Mouse (Mus musculus) cerebellum, adult 8-10 months (tissue): ENCODE results near the gene Slc16a5.
A peak's percentile ranks its signal among the peaks of the same experiment; 100 is the strongest.

ENCODE experiments used
- DNase-seq: peaks from one replicate; pipeline ENCODE4 v3.0.0; 2022

Gene Slc16a5

GRCm38 (mm10) chr11:115462243-115462891 is at the start of gene Slc16a5:
TSS of gene Slc16a5 (plus strand) at chr11:115462474.
- DNase-seq = no peak

DNA sequence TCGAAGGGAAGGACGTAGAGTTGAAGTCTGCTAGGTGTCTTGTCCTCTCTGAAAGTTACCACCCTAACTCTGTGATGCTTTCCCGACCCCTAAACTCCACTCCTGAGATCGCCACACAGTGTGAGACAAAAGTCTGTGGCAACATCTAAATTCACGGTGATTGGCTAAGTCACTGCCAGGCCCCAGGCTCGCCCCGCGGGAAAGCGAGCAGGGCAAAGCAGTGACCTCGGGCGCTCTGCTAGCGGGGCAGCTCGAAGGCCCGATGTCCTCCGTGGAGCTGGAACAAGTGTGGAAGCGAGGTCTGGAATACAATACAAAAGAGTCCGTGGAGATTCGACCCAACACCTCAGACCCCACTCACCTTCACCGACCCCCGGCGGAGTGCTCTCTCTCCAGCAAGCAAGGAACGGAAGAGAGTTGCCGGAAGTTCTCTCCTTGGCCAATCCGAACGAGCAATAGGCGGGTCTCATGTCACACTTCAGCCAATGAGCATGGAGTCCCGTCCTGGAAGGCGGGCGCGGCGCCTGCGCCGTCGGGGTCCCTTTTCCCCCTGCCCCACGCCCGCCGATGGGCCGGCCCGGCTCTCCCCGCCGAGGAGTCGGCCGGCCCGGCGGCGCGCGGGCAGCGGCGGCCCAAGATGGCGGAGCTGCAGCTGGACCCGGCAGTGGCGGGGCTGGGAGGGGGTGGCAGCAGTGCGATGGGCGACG is 42.6 kb upstream of the Slc16a5 start, which contains the start of the genes Atp5h and Kctd2:
Gene Atp5h (minus strand): TSS at position 432 of the 707 bp plus-strand sequence.
Gene Kctd2 (plus strand): TSS at position 598 of the 707 bp plus-strand sequence.
- DNase-seq = peak; percentile 94

DNA sequence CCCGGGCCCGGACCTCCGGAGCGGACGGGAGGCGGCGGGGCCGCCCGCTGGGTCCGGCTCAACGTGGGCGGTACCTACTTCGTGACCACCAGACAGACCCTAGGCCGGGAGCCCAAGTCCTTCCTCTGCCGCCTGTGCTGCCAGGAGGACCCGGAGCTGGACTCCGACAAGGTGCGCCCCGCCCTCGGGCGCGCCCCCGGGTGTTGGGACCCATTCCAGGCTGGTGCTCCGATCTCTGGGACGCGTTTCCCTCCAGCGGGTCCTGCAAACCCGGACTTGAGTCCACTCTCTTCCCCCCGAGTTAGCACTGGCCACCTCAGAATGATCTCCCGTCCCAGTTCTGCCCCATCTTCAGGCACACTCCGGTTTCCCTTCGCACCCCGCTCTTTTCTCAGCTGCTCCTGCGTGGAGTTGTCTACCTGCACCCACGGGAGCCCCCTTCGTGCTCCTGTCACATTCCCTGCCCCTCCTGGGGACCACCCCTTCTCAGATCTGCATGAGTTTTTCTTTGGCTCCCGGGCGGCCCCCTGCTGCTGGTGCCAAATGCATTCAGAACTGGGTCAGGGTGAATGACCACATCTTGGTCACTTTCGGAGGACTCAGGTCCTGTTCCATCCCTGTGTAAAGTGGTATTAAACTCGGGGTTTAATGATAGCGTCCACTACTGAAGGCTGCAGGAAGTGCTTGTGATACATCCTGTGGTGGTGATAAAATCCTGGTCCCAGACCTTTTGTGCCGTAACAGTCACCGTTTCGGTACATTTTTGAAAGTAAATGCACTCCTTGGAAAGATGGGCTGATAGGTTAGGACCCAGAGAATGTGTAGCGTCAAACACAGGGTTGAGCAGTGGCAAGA is 41.7 kb upstream of the Slc16a5 start:
- peak; percentile 73 for DNase-seq

DNA sequence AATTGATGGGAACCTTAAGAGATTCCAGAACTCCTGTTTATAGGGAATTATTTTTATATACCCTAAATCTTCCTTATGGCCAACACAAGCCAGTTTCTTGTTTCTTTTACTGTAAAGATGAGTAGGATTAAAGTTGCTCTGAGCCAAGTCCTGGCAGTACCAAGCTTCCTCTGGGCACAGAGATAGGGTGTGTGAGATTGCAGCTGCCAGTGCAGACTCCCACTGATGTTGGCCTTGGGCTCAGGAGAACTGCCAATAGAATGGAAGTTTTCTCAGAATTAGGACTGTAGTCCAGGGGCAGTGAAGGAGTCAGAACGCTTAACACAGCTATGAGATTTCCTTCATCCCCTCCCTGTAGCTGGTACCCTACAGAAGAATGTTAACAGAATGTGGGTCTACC is 40.9 kb upstream of the Slc16a5 start:
- no peak for DNase-seq

DNA sequence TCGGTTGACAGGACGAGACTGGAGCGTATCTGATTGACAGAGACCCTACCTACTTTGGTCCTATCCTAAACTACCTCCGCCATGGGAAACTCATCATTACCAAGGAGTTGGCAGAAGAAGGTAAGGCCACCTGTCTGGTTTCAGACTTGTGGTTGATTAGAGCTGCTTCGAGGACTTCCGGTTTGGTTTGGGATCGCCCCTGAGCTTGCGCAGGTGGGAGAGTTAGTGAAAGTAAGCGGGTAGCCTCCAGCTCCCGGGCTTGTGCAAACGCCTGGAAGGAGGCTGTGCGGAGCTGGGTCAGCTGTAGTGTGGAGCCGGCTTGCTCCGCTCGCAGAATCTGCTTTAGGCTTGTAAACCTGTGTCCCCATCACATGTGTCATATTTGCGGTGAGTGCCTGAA is 40.3 kb upstream of the Slc16a5 start:
- DNase-seq = no peak

GRCm38 (mm10) chr11:115423091-115423490 is 39.2 kb upstream of the Slc16a5 start:
- no peak for DNase-seq

- DNase-seq = no peak
These were observed 37.6 kb upstream of the Slc16a5 start for GRCm38 (mm10) chr11:115424666-115425065.

DNA sequence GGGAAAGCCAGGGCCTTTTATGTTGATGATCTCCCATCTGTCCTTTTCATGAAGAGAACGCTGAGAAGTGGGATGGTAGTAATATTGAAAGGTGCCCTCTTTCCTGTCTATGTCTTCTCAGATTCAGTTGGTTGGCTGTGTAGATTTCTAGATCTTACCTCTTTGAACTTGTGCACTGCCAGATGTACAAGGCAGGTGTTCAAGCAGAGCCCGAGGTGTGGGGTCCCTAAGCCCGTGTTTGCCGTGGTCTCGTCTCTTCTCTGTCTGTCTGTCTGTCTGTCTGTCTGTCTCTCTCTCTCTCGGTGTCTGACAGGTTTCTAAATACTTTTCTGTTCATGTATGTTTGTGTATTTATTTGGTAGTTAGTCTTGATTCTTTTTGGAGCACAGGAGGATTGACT is 36.6 kb upstream of the Slc16a5 start:
- no peak for DNase-seq

- peak; percentile 78 for DNase-seq
These were observed 34.6 kb upstream of the Slc16a5 start for GRCm38 (mm10) chr11:115427482-115428331.

GRCm38 (mm10) chr11:115429307-115429706 is 33.0 kb upstream of the Slc16a5 start:
- peak; percentile 43 for DNase-seq

GRCm38 (mm10) chr11:115430561-115430960 is 31.7 kb upstream of the Slc16a5 start:
- DNase-seq = peak; percentile 5

GRCm38 (mm10) chr11:115432814-115433213 is 29.5 kb upstream of the Slc16a5 start:
- no peak for DNase-seq

- DNase-seq = no peak
These were observed 28.9 kb upstream of the Slc16a5 start for GRCm38 (mm10) chr11:115433342-115433741.

- peak; percentile 63 for DNase-seq
These were observed 26.5 kb upstream of the Slc16a5 start for GRCm38 (mm10) chr11:115435596-115436337.

DNA sequence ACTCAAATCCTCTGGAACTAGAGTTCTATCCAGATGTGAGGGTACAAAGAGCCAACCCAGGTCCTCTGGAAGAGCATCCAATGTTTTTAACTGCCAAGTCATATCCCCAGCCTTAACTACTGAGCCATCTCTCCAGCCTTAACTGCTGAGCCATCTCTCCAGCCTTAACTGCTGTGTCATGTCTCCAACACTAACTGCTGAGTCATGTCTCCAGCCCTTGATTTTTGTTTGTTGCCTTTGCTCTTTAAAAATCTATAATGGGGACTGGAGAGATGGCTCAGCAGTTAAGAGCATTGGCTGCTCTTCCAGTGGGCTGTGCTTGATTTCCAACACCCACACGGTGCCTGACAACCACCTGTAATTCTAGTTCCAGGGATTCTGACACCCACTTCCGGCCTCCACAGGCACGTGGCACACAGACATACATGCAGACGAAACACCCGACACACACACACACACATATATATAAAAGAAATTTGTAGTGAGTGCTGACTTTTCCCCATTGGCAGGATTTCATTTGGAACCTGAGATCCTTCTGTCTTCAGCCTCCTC is 24.6 kb upstream of the Slc16a5 start:
- no peak for DNase-seq

GRCm38 (mm10) chr11:115439326-115439725 is 22.9 kb upstream of the Slc16a5 start:
- no peak for DNase-seq

DNA sequence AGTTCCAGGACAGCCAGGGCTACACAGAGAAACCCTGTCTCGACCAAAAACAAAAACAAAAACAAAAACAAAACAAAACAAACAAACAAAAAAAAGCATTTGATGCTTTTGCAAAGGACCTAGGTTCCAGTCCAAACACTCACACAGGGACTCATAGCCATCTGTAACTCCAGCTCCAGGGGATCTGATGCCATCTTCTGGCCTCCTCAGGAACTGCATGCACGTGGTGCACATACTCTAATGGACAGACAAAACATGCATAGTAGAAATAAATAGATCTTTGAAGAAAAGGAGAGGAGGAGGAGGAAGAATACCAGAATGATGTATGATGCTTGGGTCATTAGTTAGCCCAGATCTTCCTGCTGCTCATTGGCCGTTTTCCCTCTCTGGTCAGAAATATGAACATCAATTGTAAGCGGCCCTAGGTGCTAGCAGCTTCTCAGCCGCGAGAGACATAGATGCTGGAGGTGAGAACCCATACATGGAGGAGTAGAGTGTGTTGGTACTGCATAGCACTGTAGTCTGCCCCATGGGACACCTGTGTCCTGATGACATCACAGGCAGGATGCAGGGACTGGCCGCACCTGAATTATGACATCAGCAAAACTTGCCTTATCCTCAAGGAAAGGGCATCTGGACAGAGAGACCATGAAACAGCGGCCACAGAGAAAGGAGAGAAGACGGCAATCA is 22.2 kb upstream of the Slc16a5 start, which contains the start of gene Trim80:
Gene Trim80 (plus strand): TSS at position 640 of the 690 bp plus-strand sequence.
- DNase-seq = no peak

DNA sequence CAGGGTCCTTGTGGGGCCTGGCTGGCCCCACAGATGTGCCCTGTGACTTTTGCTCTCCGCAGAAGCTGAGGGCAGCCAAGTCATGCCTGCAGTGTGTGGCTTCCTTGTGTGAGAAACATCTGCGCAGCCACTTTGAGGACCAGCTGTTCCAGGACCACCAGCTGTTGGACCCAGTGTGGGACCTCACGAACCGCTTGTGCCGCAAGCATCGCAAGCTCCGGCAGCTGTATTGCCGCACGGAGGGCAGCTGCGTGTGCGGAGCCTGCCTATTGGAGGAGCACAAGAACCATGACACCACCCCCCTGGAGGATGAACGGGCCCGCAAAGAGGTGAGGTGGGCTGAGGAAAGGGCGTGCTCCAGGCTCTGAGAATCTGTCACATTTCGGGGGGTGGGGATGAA is 20.9 kb upstream of the Slc16a5 start:
- no peak for DNase-seq

GRCm38 (mm10) chr11:115446906-115447305 is 15.4 kb upstream of the Slc16a5 start:
- DNase-seq = no peak

DNA sequence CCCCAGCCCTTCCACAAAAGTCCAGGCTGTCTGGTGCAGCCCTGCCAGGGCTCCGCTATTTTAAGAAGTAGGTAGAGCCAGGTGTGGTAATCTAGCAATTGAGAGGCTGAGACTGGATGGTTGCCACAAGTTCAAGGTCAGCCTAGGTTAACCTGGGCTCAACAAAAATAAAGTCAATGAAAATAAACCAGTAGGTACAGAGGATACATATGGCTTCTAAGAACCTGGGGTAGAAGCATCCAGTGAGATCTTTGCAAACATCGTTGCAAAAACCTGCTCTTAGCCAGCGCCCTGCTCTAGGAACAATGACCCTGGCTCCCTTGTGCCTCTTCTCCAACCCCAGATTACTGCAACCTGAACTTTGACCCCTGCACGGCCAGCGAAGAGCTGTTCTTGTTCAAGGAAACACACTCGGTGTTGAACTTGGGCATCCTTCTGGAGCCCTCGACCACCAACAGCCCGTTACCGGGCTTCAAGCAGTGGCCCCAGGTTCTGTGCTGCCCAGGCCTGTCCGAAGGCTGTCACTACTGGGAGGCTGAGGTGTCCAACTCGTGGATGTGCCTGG is 14.9 kb upstream of the Slc16a5 start:
- no peak for DNase-seq
